In genomic region chr16:85173373-85174081, GRCm38 (mm10) we compare ENCODE assay signal across 8 mouse cellular contexts. TPM values are rescaled to one million over a fixed set of nuclear protein-coding genes. Genes with fewer than 3 reads are reported as not detected.
DNase-seq lines count a peak whose midpoint lies in the region; ATAC-seq and TF ChIP-seq lines count a peak whose summit lies in the region.

Gene App, minus strand, starts transcription at chr16:85173766.

- H3K36me3 ChIP-seq in CH12.LX (replicated peaks in 1 of 2; ENCODE audit: control insufficient read depth in 1 of 2, insufficient read depth in 1 of 2, low read length in 1 of 2) = peaks cover 6 to 21% of the 10 kb centered on the region in 2 experiments
- H3K36me3 ChIP-seq in forebrain, embryonic 13.5 days (ENCODE audit: poor library complexity, severe bottlenecking) = 0 out of 2 replicates have a peak, but pooled peaks cover 5% of the 10 kb centered on the region
- H3K36me3 ChIP-seq in heart, postnatal 0 days (replicated peaks; ENCODE audit: control insufficient read depth, insufficient read depth, low read length) = no peaks in the 10 kb centered on the region
- no peaks in the 10 kb centered on the region for H3K36me3 ChIP-seq in liver, postnatal 0 days (replicated peaks; ENCODE audit: insufficient read depth, low read length)
- no peaks in the 10 kb centered on the region for H3K36me3 ChIP-seq in neural tube, embryonic 14.5 days (ENCODE audit: control insufficient read depth, insufficient read depth, low read length)
- H3K36me3 ChIP-seq in testis, adult 2 months (ENCODE audit: control insufficient read depth, insufficient read depth, low read length) = no peaks in the 10 kb centered on the region

- H3K4me3 ChIP-seq in CH12.LX (replicated peaks in 1 of 3; ENCODE audit: low read depth in 2 of 3, low read length in 2 of 3, poor library complexity in 1 of 3) = peak within 1 kb of the TSS; percentile 78 to 99 (median 97)
- H3K4me3 ChIP-seq in forebrain, embryonic 13.5 days = peak within 1 kb of the TSS; percentile 81
- H3K4me3 ChIP-seq in heart, postnatal 0 days (ENCODE audit: low read depth, low read length) = peak within 1 kb of the TSS; percentile 100
- H3K4me3 ChIP-seq in liver, postnatal 0 days (ENCODE audit: low read depth, low read length) = peak within 1 kb of the TSS; percentile 88
- H3K4me3 ChIP-seq in neural tube, embryonic 14.5 days (ENCODE audit: low read depth, low read length) = peak within 1 kb of the TSS; percentile 98
- peak within 1 kb of the TSS; percentile 86 for H3K4me3 ChIP-seq in testis, adult 2 months (ENCODE audit: control insufficient read depth, low read depth, low read length)

- peak within 1 kb of the TSS; percentile 89 for H3K4me2 ChIP-seq in CH12.LX (ENCODE audit: insufficient read depth, low read depth, poor library complexity, severe bottlenecking)
- peak within 1 kb of the TSS; percentile 64 for H3K4me2 ChIP-seq in forebrain, embryonic 13.5 days
- peak within 1 kb of the TSS; percentile 77 for H3K4me2 ChIP-seq in heart, postnatal 0 days (ENCODE audit: low read depth, low read length)
- peak within 1 kb of the TSS; percentile 86 for H3K4me2 ChIP-seq in liver, postnatal 0 days (ENCODE audit: low read depth, low read length)
- H3K4me2 ChIP-seq in neural tube, embryonic 14.5 days (ENCODE audit: low read depth, low read length) = peak within 1 kb of the TSS; percentile 73

- dilution Hi-C loops in CH12.LX (cut with MboI; ENCODE audit: extremely low pct_ligation_motif_present, extremely low pct_unique_long_range_greater_than_20kb, low sequenced_read_pairs) = no loop called here

- DNase-seq in CH12.LX (ENCODE audit: extremely low read depth) = peak; percentile 78
- DNase-seq in c-Kit-positive CD71-positive TER-119-positive erythroid progenitor cells, embryonic 14.5 days (ENCODE audit: low spot score) = peak; percentile 59
- DNase-seq in heart, postnatal 0 days (ENCODE audit: low spot score) = peak; percentile 86
- peak; percentile 96 for DNase-seq in kidney, postnatal 4 days
- peak; percentile 87 for DNase-seq in liver, postnatal 0 days

- no peak for TF ChIP-seq EP300 in CH12.LX (IDR thresholded peaks at IDR 0.05; ENCODE audit: low read length)
- no peak for TF ChIP-seq EP300 in heart, postnatal 0 days (IDR thresholded peaks at IDR 0.05; ENCODE audit: low read depth)
- TF ChIP-seq EP300 in liver, postnatal 0 days (IDR thresholded peaks at IDR 0.05; ENCODE audit: low read depth) = no peak

- under 1% methylated on average over 72 of the region's 78 CpGs for WGBS in forebrain, embryonic 13.5 days
- 2% methylated on average over 75 of the region's 78 CpGs for WGBS in heart, postnatal 0 days
- WGBS in liver, postnatal 0 days (ENCODE audit: insufficient replicate concordance) = 1% methylated on average over 73 of the region's 78 CpGs
- WGBS in neural tube, embryonic 14.5 days = under 1% methylated on average over 73 of the region's 78 CpGs

- peak; percentile 75 for TF ChIP-seq RAD21 in CH12.LX (IDR thresholded peaks at IDR 0.05; ENCODE audit: low read depth, low read length)

- no peaks in the 10 kb centered on the region for H3K27me3 ChIP-seq in CH12.LX (replicated peaks)
- no peaks in the 10 kb centered on the region for H3K27me3 ChIP-seq in forebrain, embryonic 13.5 days
- H3K27me3 ChIP-seq in heart, postnatal 0 days (ENCODE audit: control insufficient read depth, insufficient read depth, low read length) = no peaks in the 10 kb centered on the region
- peaks cover 7% of the 10 kb centered on the region; the same call in 1 of the 2 replicates for H3K27me3 ChIP-seq in liver, postnatal 0 days (ENCODE audit: insufficient read depth, low read length)
- H3K27me3 ChIP-seq in neural tube, embryonic 14.5 days (ENCODE audit: control insufficient read depth, insufficient read depth, low read length) = no peaks in the 10 kb centered on the region
- no peaks in the 10 kb centered on the region for H3K27me3 ChIP-seq in testis, adult 2 months (ENCODE audit: control insufficient read depth, insufficient read depth, low read length)

- peak; percentile 90 for ATAC-seq in forebrain, embryonic 13.5 days
- ATAC-seq in heart, postnatal 0 days (ENCODE audit: insufficient read depth, low read depth) = peak; percentile 80
- ATAC-seq in liver, postnatal 0 days = peak; percentile 88
- peak; percentile 90 for ATAC-seq in neural tube, embryonic 14.5 days (ENCODE audit: low read depth)

- H3K79me2 ChIP-seq in CH12.LX (replicated peaks; ENCODE audit: control insufficient read depth, extremely low read depth, insufficient read depth, poor library complexity, severe bottlenecking) = peaks cover 37% of the 10 kb centered on the region

- peak within 1 kb of the TSS; percentile 33 for H3K27ac ChIP-seq in CH12.LX (ENCODE audit: insufficient read depth, low read depth)
- H3K27ac ChIP-seq in forebrain, embryonic 13.5 days = peak within 1 kb of the TSS; percentile 89
- H3K27ac ChIP-seq in heart, postnatal 0 days (ENCODE audit: low read depth) = peak within 1 kb of the TSS; percentile 93
- H3K27ac ChIP-seq in liver, postnatal 0 days (ENCODE audit: low read depth) = peak within 1 kb of the TSS; percentile 62
- peak within 1 kb of the TSS; percentile 93 for H3K27ac ChIP-seq in neural tube, embryonic 14.5 days (ENCODE audit: low read depth, low read length)
- H3K27ac ChIP-seq in testis, adult 2 months (ENCODE audit: control insufficient read depth, insufficient read depth, low read depth, low read length) = peak within 1 kb of the TSS; percentile 41; the same call in 1 of the 2 replicates

- TF ChIP-seq POLR2A in CH12.LX (IDR thresholded peaks at IDR 0.05; ENCODE audit: low read depth, low read length) = peak; percentile 69
- TF ChIP-seq POLR2A in testis, adult 2 months (IDR thresholded peaks at IDR 0.05; ENCODE audit: control insufficient read depth, low read depth, low read length) = peak; percentile 50; the same call in 1 of the 2 replicates

- peak within 1 kb of the TSS; percentile 90 for H3K9ac ChIP-seq in CH12.LX (ENCODE audit: insufficient read depth, low read depth)
- H3K9ac ChIP-seq in forebrain, embryonic 13.5 days = peak within 1 kb of the TSS; percentile 91
- H3K9ac ChIP-seq in heart, postnatal 0 days (replicated peaks; ENCODE audit: low read depth, low read length) = peak within 1 kb of the TSS; percentile 97
- H3K9ac ChIP-seq in liver, postnatal 0 days (replicated peaks) = peak within 1 kb of the TSS; percentile 81
- H3K9ac ChIP-seq in neural tube, embryonic 14.5 days (replicated peaks; ENCODE audit: low read depth, low read length) = peak within 1 kb of the TSS; percentile 98

- in situ Hi-C loops in CH12.LX (cut with MboI; ENCODE audit: low pct_ligation_motif_present, low pct_unique_long_range_greater_than_20kb, low sequenced_read_pairs) = no loop called here

- peaks cover under 1 to 31% of the 10 kb centered on the region in 2 experiments; a peak in 3 of 4 replicates for H3K4me1 ChIP-seq in CH12.LX (ENCODE audit: control insufficient read depth in 1 of 2, insufficient read depth in 2 of 2)
- peaks cover 27% of the 10 kb centered on the region for H3K4me1 ChIP-seq in forebrain, embryonic 13.5 days
- H3K4me1 ChIP-seq in heart, postnatal 0 days (ENCODE audit: control insufficient read depth, insufficient read depth) = peaks cover 24% of the 10 kb centered on the region
- no peaks in the 10 kb centered on the region; the same call in 1 of the 2 replicates for H3K4me1 ChIP-seq in liver, postnatal 0 days (ENCODE audit: insufficient read depth)
- H3K4me1 ChIP-seq in neural tube, embryonic 14.5 days (ENCODE audit: control insufficient read depth, insufficient read depth, low read length) = peaks cover 23% of the 10 kb centered on the region
- H3K4me1 ChIP-seq in testis, adult 2 months (ENCODE audit: control insufficient read depth, insufficient read depth, low read length) = peaks cover 7% of the 10 kb centered on the region

- peak in 1 of 2 experiments; percentile 91; a peak in 2 of 4 replicates for TF ChIP-seq CTCF in CH12.LX (conservative IDR thresholded peaks at IDR 0.05 in 1 of 2, IDR thresholded peaks at IDR 0.05 in 1 of 2; ENCODE audit: low read depth in 2 of 2, low read length in 2 of 2)
- peak; percentile 73 for TF ChIP-seq CTCF in heart, postnatal 0 days (IDR thresholded peaks at IDR 0.05; ENCODE audit: low read depth)
- peak; percentile 82 for TF ChIP-seq CTCF in liver, postnatal 0 days (IDR thresholded peaks at IDR 0.05; ENCODE audit: low read depth)
- TF ChIP-seq CTCF in testis, adult 2 months (IDR thresholded peaks at IDR 0.05; ENCODE audit: control insufficient read depth, insufficient read depth, insufficient replicate concordance, low read depth, low read length) = peak; percentile 61

- peaks cover 2% of the 10 kb centered on the region for H3K9me3 ChIP-seq in CH12.LX (replicated peaks; ENCODE audit: low read length)
- H3K9me3 ChIP-seq in forebrain, embryonic 13.5 days (replicated peaks) = no peaks in the 10 kb centered on the region
- no peaks in the 10 kb centered on the region for H3K9me3 ChIP-seq in heart, postnatal 0 days (replicated peaks; ENCODE audit: control insufficient read depth, low read length)
- no peaks in the 10 kb centered on the region for H3K9me3 ChIP-seq in liver, postnatal 0 days (ENCODE audit: low read length)
- no peaks in the 10 kb centered on the region for H3K9me3 ChIP-seq in neural tube, embryonic 14.5 days (ENCODE audit: control insufficient read depth, low read length)

TF ChIP-seq in CH12.LX, 34 proteins besides CTCF, POLR2A, EP300 and RAD21 (continues in another document):
- TF ChIP-seq JUND (conservative IDR thresholded peaks at IDR 0.05; ENCODE audit: low read depth, low read length) (no peak), MXI1 (IDR thresholded peaks at IDR 0.05; ENCODE audit: low read depth, low read length) (peak; percentile 38; the same call in 1 of the 2 replicates), MYC (IDR thresholded peaks at IDR 0.05; ENCODE audit: low read depth, low read length) (no peak), HCFC1 (IDR thresholded peaks at IDR 0.05; ENCODE audit: low read depth, low read length) (peak; percentile 50; the same call in 1 of the 2 replicates), SMC3 (IDR thresholded peaks at IDR 0.05; ENCODE audit: low read depth, low read length) (peak; percentile 90), JUN (IDR thresholded peaks at IDR 0.05; ENCODE audit: insufficient read depth, low read depth, low read length) (no peak), BHLHE40 (IDR thresholded peaks at IDR 0.05; ENCODE audit: low read depth, low read length) (peak; percentile 46), MAX (IDR thresholded peaks at IDR 0.05; ENCODE audit: low read length) (peak; percentile 59)

RNA-seq across cellular contexts. Expression of gene App, which starts in this region (rescaled TPM):
- total RNA-seq in CH12.LX (2012; rRNA removed) (54.1 and 99.2 TPM in 2 replicates), CH12.LX (2014; rRNA removed) (31.1 and 35.5 TPM in 2 replicates)
- polyA plus RNA-seq in CH12.LX (2012; ENCODE audit: insufficient read length, low read depth) = 81.4 and 84.1 TPM in 2 replicates
- 165 and 168 TPM in 2 replicates for polyA plus RNA-seq in forebrain, embryonic 13.5 days (2015; fragmentation: Nextera tagmentation; extraction: Ambion mirVana)
- total RNA-seq in heart, postnatal 0 days (2014; rRNA removed; ENCODE audit: low replicate concordance) = 139 and 171 TPM in 2 replicates
- polyA plus RNA-seq in heart, postnatal 0 days (2015; fragmentation: Nextera tagmentation; extraction: Ambion mirVana) = 119 and 122 TPM in 2 replicates
- 29.0 and 31.3 TPM in 2 replicates for polyA plus RNA-seq in liver, postnatal 0 days (2015; fragmentation: Nextera tagmentation; extraction: Ambion mirVana)
- 455 and 516 TPM in 2 replicates for polyA plus RNA-seq in neural tube, embryonic 14.5 days (2014; fragmentation: Nextera tagmentation; extraction: Ambion mirVana)
- 74.5 and 89.0 TPM in 2 replicates for polyA plus RNA-seq in testis, adult 2 months (2012; rRNA removed)

Comparison
In these comparisons a context has a peak if more than half of its experiments do, and no peak if none do; other contexts are left out.
1. Peak in every context shown above with its lines: DNase-seq, ATAC-seq, H3K4me3 ChIP-seq and H3K27ac ChIP-seq.
2. H3K27ac ChIP-seq: peak in every context shown above with its lines; median percentile 93 in heart, postnatal 0 days; 93 in neural tube, embryonic 14.5 days; 89 in forebrain, embryonic 13.5 days; 62 in liver, postnatal 0 days; 41 in testis, adult 2 months; 33 in CH12.LX.